Mouse (Mus musculus): ENCODE results near the gene Gpatch3.

Gpatch3 gene

DNA sequence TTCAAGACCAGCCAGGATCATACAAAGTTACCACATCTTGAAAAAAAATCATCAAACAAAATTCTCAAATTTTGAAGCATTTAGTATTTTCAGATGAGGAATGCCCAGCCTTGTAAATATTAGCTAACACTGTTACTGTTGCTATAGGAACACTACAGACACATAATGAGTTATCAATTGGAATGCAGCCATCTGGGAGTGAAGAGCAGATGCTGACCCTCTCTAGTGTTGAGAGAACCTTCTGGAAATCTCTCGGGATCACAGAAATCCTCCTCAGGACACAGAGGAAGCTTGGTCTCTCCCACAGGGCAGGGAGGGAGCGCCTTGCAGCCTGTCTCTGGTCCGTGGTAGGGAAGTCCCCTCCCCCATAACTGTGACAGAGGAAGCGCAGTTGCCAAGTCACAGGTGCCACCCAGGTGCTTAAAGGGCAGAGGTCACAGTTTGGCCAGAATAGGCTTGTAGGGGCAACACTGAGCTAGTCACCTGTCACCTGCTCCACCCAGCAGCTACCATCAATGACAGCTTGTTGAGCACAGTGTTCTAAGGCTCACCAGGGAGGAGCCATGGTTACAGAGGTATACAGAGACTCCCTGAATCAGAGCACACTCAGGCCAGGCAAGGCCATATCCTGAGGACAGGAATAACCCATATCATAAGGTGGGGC lies 45.1 kb downstream of the Gpatch3 start:
- no peak for DNase-seq (ENCODE audit: low read depth, low spot score)

DNA sequence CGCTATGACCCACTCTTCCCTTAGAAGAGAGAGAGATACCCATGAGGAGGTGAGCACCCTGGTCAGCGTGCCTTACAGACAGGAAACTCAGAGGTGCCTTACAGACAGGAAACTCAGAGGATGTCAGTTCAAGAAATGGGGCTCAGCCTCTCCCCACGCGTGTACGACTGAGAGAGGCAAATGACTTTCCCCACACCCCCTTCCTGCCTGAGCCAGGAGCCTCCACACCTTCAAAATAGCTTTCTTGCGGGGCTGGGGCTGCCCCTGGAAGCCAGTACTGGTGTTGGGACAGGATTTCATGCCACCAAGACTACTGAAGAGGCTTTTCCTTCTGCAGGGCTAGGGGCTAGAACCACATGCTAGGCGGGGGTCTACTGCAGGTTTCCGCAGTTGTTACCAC lies 46.1 kb downstream of the Gpatch3 start:
- no peak for DNase-seq (ENCODE audit: low read depth, low spot score)

DNA sequence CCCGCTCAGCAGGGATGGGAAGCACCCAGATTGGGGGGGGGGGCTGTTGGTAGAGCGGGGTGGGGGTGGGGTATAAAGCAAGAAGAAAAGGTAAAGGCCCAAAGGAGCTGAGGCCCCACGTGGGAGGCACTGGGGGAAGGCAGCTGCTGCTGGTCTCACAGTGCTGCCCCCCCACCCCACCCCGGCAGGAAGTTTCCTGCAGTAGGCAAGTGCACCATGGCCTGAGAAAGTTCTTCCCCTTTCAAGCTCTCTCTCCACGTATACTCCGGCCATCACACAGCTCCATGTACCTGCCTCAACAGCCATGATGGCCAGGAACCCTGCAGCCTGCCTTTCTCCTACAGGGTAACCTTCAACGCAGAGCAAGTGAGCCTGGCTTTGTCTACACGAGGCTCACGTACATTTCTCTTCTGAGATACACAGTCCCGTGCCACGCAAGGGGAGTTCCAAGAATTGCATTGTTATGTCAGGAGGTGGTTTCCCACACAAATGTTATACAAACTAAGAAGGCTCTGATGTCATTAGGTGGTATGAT lies 47.7 kb downstream of the Gpatch3 start:
- no peak for DNase-seq (ENCODE audit: low read depth, low spot score)

DNA sequence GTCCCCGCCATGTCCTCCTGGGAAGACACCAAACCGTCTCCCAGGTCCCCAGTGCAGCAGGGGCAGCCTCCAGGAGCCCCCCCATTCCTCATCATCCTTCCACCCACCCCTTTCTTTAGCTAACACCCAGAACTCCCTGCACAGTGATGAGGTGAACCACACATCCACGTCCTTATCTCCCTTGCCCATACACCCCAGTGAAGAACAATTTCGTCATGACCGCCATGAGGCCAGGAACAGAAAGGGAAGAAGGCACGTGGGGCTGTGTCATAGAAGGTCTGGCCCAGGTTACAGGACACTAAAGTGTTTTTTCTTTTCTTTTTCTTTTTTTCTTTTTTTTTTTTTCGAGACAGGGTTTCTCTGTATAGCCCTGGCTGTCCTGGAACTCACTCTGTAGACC lies 50.3 kb downstream of the Gpatch3 start:
- DNase-seq (ENCODE audit: low read depth, low spot score), result no peak

DNA sequence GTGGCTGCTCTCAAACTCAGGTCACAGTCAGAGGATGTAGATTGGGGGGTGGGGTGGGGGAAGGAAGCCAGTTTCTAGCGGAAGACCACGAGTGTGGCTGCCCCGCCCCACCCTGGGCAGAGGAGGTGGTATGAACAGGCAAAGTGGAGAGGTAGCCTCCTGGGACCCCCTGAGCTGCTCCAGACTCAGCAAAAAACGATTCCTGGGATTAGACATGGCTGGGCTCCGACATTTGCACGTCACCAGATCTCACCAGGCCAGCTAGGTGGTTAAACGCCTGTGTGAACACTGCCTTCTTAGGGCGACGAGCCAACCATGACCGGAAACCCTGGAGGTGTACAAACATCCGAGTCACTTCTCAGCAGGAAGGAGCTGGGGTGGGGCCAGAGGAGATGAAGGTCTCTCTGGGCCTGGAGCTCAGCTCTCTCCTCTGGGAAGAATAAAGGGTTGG lies 51.1 kb downstream of the Gpatch3 start:
- DNase-seq (ENCODE audit: low read depth, low spot score), result no peak

DNA sequence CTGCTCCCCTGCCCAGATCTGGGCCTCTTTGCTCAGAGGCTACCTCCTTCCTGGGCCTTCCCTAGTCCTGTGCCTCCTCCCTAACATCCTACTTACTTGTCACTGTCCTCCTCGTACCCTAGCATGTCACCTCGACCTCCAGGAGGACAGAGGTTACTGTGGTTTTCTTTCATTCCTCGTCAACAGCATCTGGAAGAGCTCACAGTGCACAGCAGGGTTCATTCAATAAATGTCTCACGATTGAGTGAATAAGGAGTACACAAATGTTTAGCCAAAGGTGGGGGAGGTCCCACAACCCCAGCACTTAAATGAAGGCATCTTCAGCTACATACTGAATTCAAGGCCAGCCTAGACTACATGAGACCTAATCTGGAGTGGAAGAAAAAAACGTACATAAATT lies 51.7 kb downstream of the Gpatch3 start:
- no peak for DNase-seq (ENCODE audit: low read depth, low spot score)

DNA sequence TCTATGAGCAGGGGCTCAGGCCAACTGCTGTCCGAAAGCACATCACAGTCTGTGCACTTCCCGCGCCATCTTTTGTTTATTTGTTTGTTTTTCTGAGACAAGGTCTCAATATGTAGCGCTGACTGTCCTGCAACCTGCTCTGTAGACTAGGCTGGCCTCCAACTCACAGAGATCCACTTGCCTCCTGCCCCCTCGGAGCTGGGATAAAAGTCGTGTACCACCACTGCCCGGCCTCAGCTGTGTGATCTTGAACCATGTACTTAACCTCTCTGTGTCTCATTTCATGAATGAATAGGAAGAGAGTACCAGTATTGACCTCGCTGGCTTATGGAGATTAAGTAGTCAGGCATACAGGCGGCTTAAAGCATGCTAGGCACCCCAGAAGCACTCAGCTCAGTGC lies 52.1 kb downstream of the Gpatch3 start:
- no peak for DNase-seq (ENCODE audit: low read depth, low spot score)

DNA sequence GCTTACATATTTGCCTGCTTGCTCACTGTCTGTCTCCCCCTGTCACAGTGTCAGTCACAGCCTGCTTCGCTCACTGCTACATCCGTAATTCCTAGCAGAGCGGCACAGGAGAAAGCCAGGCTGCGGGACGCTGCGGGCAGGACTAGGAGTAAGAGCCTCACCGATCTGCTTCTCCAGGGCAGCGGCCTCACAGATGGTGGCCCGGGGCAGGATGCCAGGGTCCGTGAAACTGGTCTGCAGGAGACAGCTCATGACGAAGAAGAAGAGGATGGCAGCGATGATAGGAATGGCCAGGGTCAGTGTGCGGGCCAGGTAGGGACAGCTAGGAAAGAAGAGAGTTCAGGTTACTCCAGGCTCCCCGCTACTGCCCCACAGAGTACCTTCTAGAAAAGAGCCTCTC lies 52.5 kb downstream of the Gpatch3 start:
- DNase-seq (ENCODE audit: low read depth, low spot score), result no peak

DNA sequence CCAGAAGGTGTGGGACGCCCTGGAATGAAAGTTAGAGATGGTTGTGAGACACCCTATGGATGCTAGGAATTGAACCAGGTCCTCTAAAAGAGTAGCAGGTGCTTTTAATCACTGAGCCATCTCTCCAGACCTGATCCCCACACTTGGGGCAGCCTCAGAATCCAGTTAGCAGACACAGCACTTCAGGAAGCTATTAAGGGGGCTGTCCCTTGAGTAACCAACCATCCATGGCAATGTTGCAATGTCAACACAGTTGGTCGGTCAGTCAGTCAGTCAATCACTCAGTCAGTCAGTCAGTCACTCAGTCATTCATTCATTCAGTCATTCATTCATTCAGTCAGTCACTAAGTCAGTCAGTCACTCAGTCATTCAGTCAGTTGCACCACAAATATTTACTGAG lies 54.0 kb downstream of the Gpatch3 start:
- no peak for DNase-seq (ENCODE audit: low read depth, low spot score)

DNA sequence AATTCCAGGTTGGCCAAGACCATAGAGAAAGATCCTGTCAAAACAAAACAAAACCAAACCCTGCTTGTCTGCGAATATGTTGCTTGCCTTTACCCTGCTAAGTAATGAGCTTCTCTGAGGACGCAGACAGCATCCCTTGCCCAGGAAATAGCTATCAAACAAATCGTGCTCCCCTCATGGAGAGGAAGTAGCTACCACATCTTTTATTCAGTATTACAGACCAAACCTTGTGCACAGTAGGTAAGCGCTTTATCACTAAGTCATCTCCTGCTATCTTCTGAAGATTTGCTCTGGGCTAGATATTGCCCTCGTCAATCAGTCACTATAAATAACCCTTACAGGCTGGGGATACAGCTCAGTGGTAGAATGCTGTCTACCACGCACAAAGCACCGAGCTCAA lies 54.6 kb downstream of the Gpatch3 start:
- DNase-seq (ENCODE audit: low read depth, low spot score), result no peak

DNA sequence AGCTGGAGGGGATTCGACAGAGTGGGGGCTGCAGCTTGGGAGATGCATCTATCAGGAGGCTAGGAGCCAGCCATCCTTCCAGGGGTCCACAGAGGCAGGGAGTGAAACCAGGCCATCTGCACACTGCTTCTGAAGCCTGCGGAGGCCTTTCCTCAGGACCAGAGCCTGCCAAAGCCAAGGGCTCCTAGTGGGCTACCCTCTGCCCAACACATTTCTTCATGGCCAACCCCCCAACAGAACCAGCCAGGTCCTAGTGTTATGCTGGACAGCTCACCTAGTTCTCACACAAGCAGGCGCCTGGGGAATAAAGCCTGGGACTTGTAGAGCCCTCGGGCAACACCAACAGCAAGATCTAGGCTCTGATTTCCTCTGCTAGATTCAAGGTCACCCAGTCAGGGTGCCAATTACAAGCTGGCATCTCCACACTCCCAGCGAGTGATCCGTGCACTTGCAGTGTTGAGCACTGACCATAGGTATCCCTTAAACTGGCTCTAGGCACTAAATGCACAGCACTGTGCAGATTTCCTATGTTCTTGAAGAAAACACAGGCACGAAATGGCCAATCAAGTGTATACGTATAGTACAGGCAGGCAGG lies 55.9 kb downstream of the Gpatch3 start:
- no peak for DNase-seq (ENCODE audit: low read depth, low spot score)

DNA sequence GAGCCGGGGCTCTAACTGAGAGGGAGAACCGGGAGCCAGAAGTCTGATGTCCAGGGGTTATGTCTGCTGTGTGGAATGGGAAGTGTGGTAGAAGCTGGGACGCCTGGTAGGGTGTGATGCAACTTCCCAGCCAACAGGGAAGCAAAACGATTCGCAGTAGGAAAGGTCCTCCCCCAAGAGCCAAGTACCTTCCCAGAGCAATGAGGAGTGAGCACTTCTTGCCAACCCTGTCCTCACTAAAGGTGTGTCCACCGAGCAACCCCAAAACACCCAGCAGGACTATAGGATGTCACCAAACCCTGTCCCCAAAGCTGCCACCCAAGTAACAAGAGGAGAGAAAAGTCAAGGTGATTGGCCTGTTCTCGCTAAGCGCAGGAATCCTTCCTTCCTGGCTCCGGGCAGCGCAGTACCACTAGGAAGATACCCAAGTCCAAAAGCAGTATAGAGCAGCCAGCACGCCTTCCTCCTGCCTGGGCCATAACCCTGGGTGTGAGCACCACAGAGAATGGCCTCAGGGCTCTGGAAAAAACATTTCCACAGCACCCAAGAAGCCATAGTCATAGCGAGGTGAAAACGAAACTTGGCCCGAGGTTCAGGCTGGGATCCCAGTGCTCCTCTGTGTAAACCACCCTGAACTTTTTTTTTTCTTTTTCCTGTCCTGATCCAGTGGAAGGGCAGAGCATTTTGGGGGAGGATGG lies 56.7 kb downstream of the Gpatch3 start:
- DNase-seq (ENCODE audit: low read depth, low spot score), result no peak

DNA sequence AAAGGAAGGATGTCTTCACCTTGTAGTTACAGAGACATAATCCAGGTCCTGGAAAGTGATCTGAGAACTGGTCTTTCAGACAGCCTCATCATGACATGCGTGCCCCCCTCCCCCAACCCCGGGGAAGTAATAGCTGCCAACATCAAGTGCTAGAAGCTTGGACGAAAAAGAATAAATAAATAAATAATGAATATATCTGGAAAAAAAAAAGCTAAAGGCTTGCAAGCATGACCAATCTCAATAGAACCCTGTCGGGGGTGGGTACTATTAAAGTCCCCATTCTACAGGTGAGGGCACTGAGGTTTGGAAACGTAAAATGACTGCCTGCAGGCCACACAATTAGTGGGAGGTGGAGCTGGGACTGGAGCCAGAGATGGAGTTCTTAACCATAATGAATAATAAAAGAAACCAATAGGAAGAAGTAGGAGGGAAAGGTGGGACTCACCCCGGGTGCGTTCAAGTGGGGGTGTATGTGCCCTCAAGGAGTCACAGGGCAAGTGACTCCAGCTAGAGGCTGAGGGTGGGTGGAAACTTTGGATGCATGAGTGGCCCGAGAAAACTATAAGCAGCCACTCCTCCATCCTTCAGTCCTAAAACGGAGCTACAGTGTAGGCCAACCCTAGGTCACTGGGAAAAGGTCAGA lies 57.3 kb downstream of the Gpatch3 start:
- no peak for DNase-seq (ENCODE audit: low read depth, low spot score)

DNA sequence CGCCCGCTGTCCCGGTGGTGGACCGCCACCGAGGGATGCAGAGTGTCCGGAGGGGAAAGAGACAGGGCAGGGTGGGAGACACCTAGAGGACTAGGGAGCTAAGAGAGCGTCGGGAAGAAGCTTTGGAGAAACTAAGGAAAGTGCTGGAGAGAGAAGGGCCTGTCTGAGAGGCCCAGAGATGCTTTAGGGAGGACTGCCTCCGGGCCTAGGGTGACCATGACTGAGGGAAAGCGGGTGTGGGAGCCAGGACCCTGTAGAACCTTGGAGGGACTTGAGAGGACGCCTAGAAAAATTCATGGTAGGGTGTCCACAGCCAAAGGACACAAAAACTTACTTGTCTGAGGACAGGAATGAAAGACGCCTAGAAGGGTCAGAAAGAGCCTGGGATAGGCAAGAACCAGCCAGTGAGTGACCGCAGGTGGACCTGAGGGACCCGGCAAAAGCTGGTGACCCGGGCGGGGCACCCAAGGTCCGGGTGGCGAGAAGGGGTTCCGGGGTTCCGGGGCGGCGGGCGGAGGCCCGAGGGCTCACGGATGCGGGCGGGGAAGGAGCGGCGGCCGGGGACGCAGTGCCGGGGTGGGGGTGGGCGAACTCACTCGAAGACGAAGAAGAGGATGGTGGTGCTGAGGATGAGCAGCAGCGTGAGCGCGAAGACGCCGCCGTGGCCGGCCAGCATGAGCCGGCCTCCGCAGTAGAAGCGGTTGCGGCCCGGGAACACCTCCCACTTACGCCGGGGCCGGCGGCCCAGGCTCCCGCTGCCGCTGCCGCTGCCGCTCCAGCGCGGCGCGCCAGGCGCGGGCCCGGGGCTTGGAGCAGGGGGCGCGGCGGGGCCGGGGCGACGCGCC lies 58.2 kb downstream of the Gpatch3 start:
- no peak for DNase-seq (ENCODE audit: low read depth, low spot score)

DNA sequence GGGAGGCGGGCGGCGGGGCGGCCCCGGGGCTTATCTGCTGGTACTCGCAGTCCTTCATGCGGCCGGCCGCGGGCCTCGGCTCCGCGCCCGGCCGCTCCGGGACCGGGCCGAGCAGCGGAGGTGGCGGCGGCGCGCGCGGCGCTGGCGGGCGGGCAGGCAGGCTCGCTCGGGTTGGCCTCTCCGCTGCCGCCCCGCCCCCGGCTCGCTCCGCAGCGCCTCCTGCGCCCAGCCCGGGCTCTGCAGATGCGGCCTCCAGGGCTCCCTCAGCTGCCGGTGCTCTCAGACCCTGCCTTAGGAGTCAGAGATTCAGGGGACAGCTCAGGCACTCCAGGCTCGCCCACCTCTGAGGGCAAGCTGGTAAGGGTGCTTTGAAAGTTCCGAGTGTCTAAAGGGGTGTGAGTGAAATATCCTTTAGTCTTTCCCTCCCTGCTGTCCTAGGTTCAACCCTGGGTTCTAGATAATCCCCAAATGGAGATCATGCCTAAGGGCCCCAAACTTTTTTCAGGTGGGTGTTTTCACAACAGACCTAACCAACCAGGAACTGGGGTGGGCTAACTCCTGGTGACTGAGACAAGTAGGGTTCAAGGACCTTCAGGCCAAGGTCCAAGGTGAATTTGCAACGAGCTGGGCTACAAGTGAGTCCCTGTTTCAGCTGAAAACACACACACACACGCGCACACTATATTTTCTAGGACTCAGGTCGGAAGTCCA lies 58.9 kb downstream of the Gpatch3 start:
- DNase-seq (ENCODE audit: low read depth, low spot score), result peak; percentile 53
